Mouse (Mus musculus): Measurements from ENCODE around the gene Cacnb2. TPM values are rescaled to one million over a fixed set of nuclear protein-coding genes. Genes with fewer than 3 reads are reported as not detected.

The Cacnb2 gene
- polyA plus RNA-seq, 1 experiment from 2014 or later, result 9.3 TPM

- Histone ChIP-seq H3K9ac (no peak overlapping the region), H3K36me3 (no peaks in the 10 kb centered on the region), H3K9me3 (no peaks in the 10 kb centered on the region), H3K4me3 (no peak overlapping the region), H3K4me1 (no peaks in the 10 kb centered on the region), H3K4me2 (no peak overlapping the region), H3K27me3 (no peaks in the 10 kb centered on the region), H3K27ac (no peak overlapping the region)
- whole genome bisulfite sequencing, result 62% methylated on average over 1 of the region's 1 CpGs
- no peak for ATAC-seq (ENCODE audit: borderline replicate concordance, extremely low read depth, low FRiP score, low TSS enrichment)
Measured at GRCm38 (mm10) chr2:14665213-14665612, 62.3 kb downstream of the Cacnb2 start.

- H3K4me1 ChIP-seq, result peaks cover 9% of the 10 kb centered on the region
- no peak overlapping the region for H3K4me3 ChIP-seq
- H3K9ac ChIP-seq, result no peak overlapping the region
- no peaks in the 10 kb centered on the region for H3K27me3 ChIP-seq
- H3K36me3 ChIP-seq, result no peaks in the 10 kb centered on the region
- WGBS, result 94% methylated on average over 8 of the region's 8 CpGs
- ATAC-seq (ENCODE audit: borderline replicate concordance, extremely low read depth, low FRiP score, low TSS enrichment), result no peak
- no peak overlapping the region for H3K27ac ChIP-seq
- H3K9me3 ChIP-seq, result no peaks in the 10 kb centered on the region
- no peak overlapping the region for H3K4me2 ChIP-seq
Measured at GRCm38 (mm10) chr2:14672117-14672516, 69.2 kb downstream of the Cacnb2 start.

GRCm38 (mm10) chr2:14676885-14677516, 74.1 kb downstream of the Cacnb2 start:
- Histone ChIP-seq H3K27ac (no peak overlapping the region), H3K36me3 (no peaks in the 10 kb centered on the region), H3K27me3 (no peaks in the 10 kb centered on the region), H3K9me3 (no peaks in the 10 kb centered on the region), H3K4me3 (no peak overlapping the region), H3K4me2 (no peak overlapping the region), H3K4me1 (peaks cover 11% of the 10 kb centered on the region), H3K9ac (no peak overlapping the region)
- ATAC-seq (ENCODE audit: borderline replicate concordance, extremely low read depth, low FRiP score, low TSS enrichment), result no peak
- WGBS, result 20% methylated on average over 6 of the region's 6 CpGs

GRCm38 (mm10) chr2:14684231-14684630, 81.3 kb downstream of the Cacnb2 start:
- Histone ChIP-seq H3K4me3 (no peak overlapping the region), H3K9me3 (no peaks in the 10 kb centered on the region), H3K27me3 (no peaks in the 10 kb centered on the region), H3K4me2 (no peak overlapping the region), H3K9ac (no peak overlapping the region), H3K4me1 (no peaks in the 10 kb centered on the region), H3K36me3 (no peaks in the 10 kb centered on the region), H3K27ac (no peak overlapping the region)
- no peak for ATAC-seq (ENCODE audit: borderline replicate concordance, extremely low read depth, low FRiP score, low TSS enrichment)

GRCm38 (mm10) chr2:14702973-14703645, 100.2 kb downstream of the Cacnb2 start:
- H3K36me3 ChIP-seq, result no peaks in the 10 kb centered on the region
- no peak overlapping the region for H3K4me3 ChIP-seq
- H3K4me2 ChIP-seq, result no peak overlapping the region
- no peak overlapping the region for H3K27ac ChIP-seq
- H3K9me3 ChIP-seq, result no peaks in the 10 kb centered on the region
- no peak for ATAC-seq (ENCODE audit: borderline replicate concordance, extremely low read depth, low FRiP score, low TSS enrichment)
- no peak overlapping the region for H3K9ac ChIP-seq
- no peaks in the 10 kb centered on the region for H3K27me3 ChIP-seq
- WGBS, result 89% methylated on average over 1 of the region's 1 CpGs
- 0 out of 2 replicates have a peak, but pooled peaks cover 2% of the 10 kb centered on the region for H3K4me1 ChIP-seq

GRCm38 (mm10) chr2:14703676-14704075, 100.8 kb downstream of the Cacnb2 start:
- H3K9ac ChIP-seq, result no peak overlapping the region
- no peak overlapping the region for H3K4me3 ChIP-seq
- ATAC-seq (ENCODE audit: borderline replicate concordance, extremely low read depth, low FRiP score, low TSS enrichment), result peak; percentile 71; the same call in 1 of the 2 replicates
- 0 out of 2 replicates have a peak, but pooled peaks cover 2% of the 10 kb centered on the region for H3K4me1 ChIP-seq
- no peaks in the 10 kb centered on the region for H3K36me3 ChIP-seq
- WGBS, result 60% methylated on average over 4 of the region's 4 CpGs
- no peak overlapping the region for H3K4me2 ChIP-seq
- H3K27me3 ChIP-seq, result no peaks in the 10 kb centered on the region
- H3K27ac ChIP-seq, result no peak overlapping the region; the same call in 1 of the 2 replicates
- H3K9me3 ChIP-seq, result no peaks in the 10 kb centered on the region

GRCm38 (mm10) chr2:14710247-14710646, 107.4 kb downstream of the Cacnb2 start:
- Histone ChIP-seq H3K27me3 (no peaks in the 10 kb centered on the region), H3K9me3 (no peaks in the 10 kb centered on the region), H3K4me3 (no peak overlapping the region), H3K9ac (no peak overlapping the region), H3K27ac (no peak overlapping the region), H3K4me1 (peaks cover 4% of the 10 kb centered on the region; the same call in 1 of the 2 replicates), H3K4me2 (no peak overlapping the region), H3K36me3 (no peaks in the 10 kb centered on the region)
- WGBS, result 46% methylated on average over 8 of the region's 8 CpGs
- peak; percentile 39; the same call in 1 of the 2 replicates for ATAC-seq (ENCODE audit: borderline replicate concordance, extremely low read depth, low FRiP score, low TSS enrichment)

- Histone ChIP-seq H3K9ac (no peak overlapping the region), H3K4me1 (peaks cover 4% of the 10 kb centered on the region; the same call in 1 of the 2 replicates), H3K27ac (no peak overlapping the region), H3K4me3 (no peak overlapping the region), H3K4me2 (no peak overlapping the region), H3K36me3 (no peaks in the 10 kb centered on the region), H3K27me3 (no peaks in the 10 kb centered on the region), H3K9me3 (no peaks in the 10 kb centered on the region)
- no peak for ATAC-seq (ENCODE audit: borderline replicate concordance, extremely low read depth, low FRiP score, low TSS enrichment)
- 85% methylated on average over 2 of the region's 2 CpGs for WGBS
Measured at GRCm38 (mm10) chr2:14711751-14712150, 108.9 kb downstream of the Cacnb2 start.

- H3K36me3 ChIP-seq, result no peaks in the 10 kb centered on the region
- no peak for ATAC-seq (ENCODE audit: borderline replicate concordance, extremely low read depth, low FRiP score, low TSS enrichment)
- H3K4me1 ChIP-seq, result peaks cover 4% of the 10 kb centered on the region; the same call in 1 of the 2 replicates
- H3K9ac ChIP-seq, result no peak overlapping the region
- H3K27ac ChIP-seq, result no peak overlapping the region
- no peaks in the 10 kb centered on the region for H3K9me3 ChIP-seq
- WGBS, result 86% methylated on average over 3 of the region's 3 CpGs
- no peak overlapping the region for H3K4me2 ChIP-seq
- no peaks in the 10 kb centered on the region for H3K27me3 ChIP-seq
- no peak overlapping the region for H3K4me3 ChIP-seq
Measured at GRCm38 (mm10) chr2:14713049-14713448, 110.2 kb downstream of the Cacnb2 start.

- no peak overlapping the region for H3K4me3 ChIP-seq
- no peak overlapping the region for H3K4me2 ChIP-seq
- no peak for ATAC-seq (ENCODE audit: borderline replicate concordance, extremely low read depth, low FRiP score, low TSS enrichment)
- H3K27me3 ChIP-seq, result no peaks in the 10 kb centered on the region
- H3K27ac ChIP-seq, result no peak overlapping the region
- H3K36me3 ChIP-seq, result no peaks in the 10 kb centered on the region
- WGBS, result 58% methylated on average over 1 of the region's 1 CpGs
- no peak overlapping the region for H3K9ac ChIP-seq
- H3K4me1 ChIP-seq, result no peaks in the 10 kb centered on the region
- no peaks in the 10 kb centered on the region for H3K9me3 ChIP-seq
Measured at GRCm38 (mm10) chr2:14716666-14717065, 113.8 kb downstream of the Cacnb2 start.

- no peak overlapping the region for H3K27ac ChIP-seq
- H3K36me3 ChIP-seq, result no peaks in the 10 kb centered on the region
- H3K9me3 ChIP-seq, result no peaks in the 10 kb centered on the region
- H3K4me1 ChIP-seq, result no peaks in the 10 kb centered on the region
- no peak for ATAC-seq (ENCODE audit: borderline replicate concordance, extremely low read depth, low FRiP score, low TSS enrichment)
- H3K27me3 ChIP-seq, result no peaks in the 10 kb centered on the region
- no peak overlapping the region for H3K9ac ChIP-seq
- no peak overlapping the region for H3K4me3 ChIP-seq
- no peak overlapping the region for H3K4me2 ChIP-seq
- WGBS, result 89% methylated on average over 9 of the region's 9 CpGs
Measured at GRCm38 (mm10) chr2:14719119-14719718, 116.3 kb downstream of the Cacnb2 start.

- no peak for ATAC-seq (ENCODE audit: borderline replicate concordance, extremely low read depth, low FRiP score, low TSS enrichment)
Measured at GRCm38 (mm10) chr2:14725437-14725836, 122.5 kb downstream of the Cacnb2 start.

More at GRCm38 (mm10) chr2:14725437-14725836, 122.5 kb downstream of the Cacnb2 start:
- H3K4me3 ChIP-seq, result no peak overlapping the region
- no peaks in the 10 kb centered on the region for H3K9me3 ChIP-seq
- H3K27me3 ChIP-seq, result no peaks in the 10 kb centered on the region
- no peaks in the 10 kb centered on the region for H3K4me1 ChIP-seq
- no peak overlapping the region for H3K27ac ChIP-seq
- no peak overlapping the region for H3K9ac ChIP-seq
- H3K36me3 ChIP-seq, result no peaks in the 10 kb centered on the region
- H3K4me2 ChIP-seq, result no peak overlapping the region

Measured in lung, embryonic 15.5 days (tissue).